Mouse (Mus musculus): Measurements from ENCODE around the gene Usp40. TPM values are rescaled to one million over a fixed set of nuclear protein-coding genes. Genes with fewer than 3 reads are reported as not detected.
A peak's percentile ranks its signal among the peaks of the same experiment; 100 is the strongest.

The Usp40 gene
- total RNA-seq, 2 experiments from 2014 or later, result 2.2 to 5.4 TPM

- 0 out of 2 replicates have a peak, but pooled peaks have one; percentile 14 for ATAC-seq (replicated peaks; ENCODE audit: low FRiP score, poor library complexity, severe bottlenecking)
Measured at GRCm38 (mm10) chr1:87900979-87901378, 107.4 kb downstream of the Usp40 start.

DNA sequence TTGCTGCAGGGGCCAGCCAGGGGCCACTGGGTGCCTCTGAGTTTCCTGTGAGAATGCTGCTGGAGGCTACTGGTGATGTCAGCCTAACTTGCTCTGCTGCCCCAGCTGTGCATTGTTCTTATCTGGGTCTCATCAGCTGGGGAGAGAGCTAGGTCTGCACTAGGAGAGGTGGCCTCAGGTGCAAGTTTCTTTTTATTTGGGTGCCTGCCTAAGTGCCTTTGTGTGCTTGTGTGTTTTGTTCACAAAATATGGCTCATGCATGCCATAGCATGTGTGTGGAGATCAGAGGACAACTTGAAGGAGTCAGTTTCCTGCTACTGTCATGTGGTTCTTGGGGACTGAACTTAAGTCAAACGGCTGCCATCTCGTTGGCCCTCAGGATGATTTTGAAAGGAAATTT is 108.7 kb downstream of the Usp40 start:
- ATAC-seq (replicated peaks; ENCODE audit: low FRiP score, poor library complexity, severe bottlenecking), result no peak

DNA sequence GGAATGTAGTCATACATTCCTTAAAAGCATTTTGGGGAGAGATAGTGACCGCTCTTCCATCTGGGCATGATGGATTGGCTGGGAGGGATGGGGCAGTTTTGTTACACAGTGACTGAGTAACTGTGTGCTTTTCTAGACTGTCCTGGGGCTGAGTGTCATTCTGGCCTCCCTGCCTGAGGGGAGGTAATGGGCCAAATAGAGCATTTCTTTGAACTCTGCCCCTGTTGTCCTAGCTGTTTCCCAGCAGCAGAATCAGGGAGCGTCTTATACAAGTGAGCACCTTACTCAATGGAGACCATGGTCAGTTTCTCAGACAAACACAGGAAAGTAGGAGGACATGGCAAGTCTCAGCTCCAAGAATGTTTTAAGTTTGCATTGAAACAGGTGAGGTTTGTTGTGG is 111.4 kb downstream of the Usp40 start:
- no peak for ATAC-seq (replicated peaks; ENCODE audit: low FRiP score, poor library complexity, severe bottlenecking)

Other genes starting within 250 kb of the Usp40 start
- 0.36 and 1.7 TPM in 2 replicates for gene Sag, start 204.9 kb downstream of the Usp40 start, total RNA-seq (2015; ENCODE audit: low replicate concordance)
- not detected in 2 replicates for gene Sag, start 204.9 kb downstream of the Usp40 start, total RNA-seq (2017; ENCODE audit: low replicate concordance)
- 23.1 and 29.3 TPM in 2 replicates for gene Dgkd, start 155.3 kb downstream of the Usp40 start, total RNA-seq (2015; ENCODE audit: low replicate concordance)
- 19.3 and 24.0 TPM in 2 replicates for gene Dgkd, start 155.3 kb downstream of the Usp40 start, total RNA-seq (2017; ENCODE audit: low replicate concordance)
- gene Ugt1a10, start 46.8 kb upstream of the Usp40 start, total RNA-seq (2015; ENCODE audit: low replicate concordance), result not detected in 2 replicates
- not detected in 2 replicates for gene Ugt1a10, start 46.8 kb upstream of the Usp40 start, total RNA-seq (2017; ENCODE audit: low replicate concordance)
- not detected in 2 replicates for gene Ugt1a9, start 62.2 kb upstream of the Usp40 start, total RNA-seq (2015; ENCODE audit: low replicate concordance)
- not detected in 2 replicates for gene Ugt1a9, start 62.2 kb upstream of the Usp40 start, total RNA-seq (2017; ENCODE audit: low replicate concordance)
- gene Ugt1a8, start 79.3 kb upstream of the Usp40 start, total RNA-seq (2015; ENCODE audit: low replicate concordance), result not detected in 2 replicates
- gene Ugt1a8, start 79.3 kb upstream of the Usp40 start, total RNA-seq (2017; ENCODE audit: low replicate concordance), result not detected in 2 replicates
- 4.0 and 7.5 TPM in 2 replicates for gene Ugt1a7c, start 86.5 kb upstream of the Usp40 start, total RNA-seq (2015; ENCODE audit: low replicate concordance)
- 3.6 and 11.5 TPM in 2 replicates for gene Ugt1a7c, start 86.5 kb upstream of the Usp40 start, total RNA-seq (2017; ENCODE audit: low replicate concordance)
- gene Ugt1a6b, start 94.7 kb upstream of the Usp40 start, total RNA-seq (2015; ENCODE audit: low replicate concordance), result not detected in 2 replicates
- not detected in 2 replicates for gene Ugt1a6b, start 94.7 kb upstream of the Usp40 start, total RNA-seq (2017; ENCODE audit: low replicate concordance)
- gene Ugt1a6a, start 126.3 kb upstream of the Usp40 start, total RNA-seq (2015; ENCODE audit: low replicate concordance), result 1.8 and 5.9 TPM in 2 replicates
- gene Ugt1a6a, start 126.3 kb upstream of the Usp40 start, total RNA-seq (2017; ENCODE audit: low replicate concordance), result 0.26 TPM in 1 of 2 replicates, not detected in the other
- 0.72 TPM in 1 of 2 replicates, not detected in the other for gene Ugt1a5, start 157.5 kb upstream of the Usp40 start, total RNA-seq (2015; ENCODE audit: low replicate concordance)
- not detected in 2 replicates for gene Ugt1a5, start 157.5 kb upstream of the Usp40 start, total RNA-seq (2017; ENCODE audit: low replicate concordance)
- gene Ugt1a2, start 192.1 kb upstream of the Usp40 start, total RNA-seq (2015; ENCODE audit: low replicate concordance), result 1.1 TPM in 1 of 2 replicates, not detected in the other
- not detected in 2 replicates for gene Ugt1a2, start 192.1 kb upstream of the Usp40 start, total RNA-seq (2017; ENCODE audit: low replicate concordance)
- 49.0 and 58.7 TPM in 2 replicates for gene Dnajb3, start 197.2 kb upstream of the Usp40 start, total RNA-seq (2015; ENCODE audit: low replicate concordance)
- gene Dnajb3, start 197.2 kb upstream of the Usp40 start, total RNA-seq (2017; ENCODE audit: low replicate concordance), result 8.7 and 28.2 TPM in 2 replicates
- 0.72 TPM in 1 of 2 replicates, not detected in the other for gene Ugt1a1, start 203.4 kb upstream of the Usp40 start, total RNA-seq (2015; ENCODE audit: low replicate concordance)
- 3.9 TPM in 1 of 2 replicates, not detected in the other for gene Ugt1a1, start 203.4 kb upstream of the Usp40 start, total RNA-seq (2017; ENCODE audit: low replicate concordance)
- gene Mroh2a, start 218.4 kb upstream of the Usp40 start, total RNA-seq (2015; ENCODE audit: low replicate concordance), result not detected in 2 replicates
- 0.30 and 0.64 TPM in 2 replicates for gene Mroh2a, start 218.4 kb upstream of the Usp40 start, total RNA-seq (2017; ENCODE audit: low replicate concordance)

Measured in erythroid progenitor cell, adult 5-6 weeks (primary cell).